Mouse (Mus musculus): ENCODE measurements around the gene Slc1a2.

Gene Slc1a2

DNA sequence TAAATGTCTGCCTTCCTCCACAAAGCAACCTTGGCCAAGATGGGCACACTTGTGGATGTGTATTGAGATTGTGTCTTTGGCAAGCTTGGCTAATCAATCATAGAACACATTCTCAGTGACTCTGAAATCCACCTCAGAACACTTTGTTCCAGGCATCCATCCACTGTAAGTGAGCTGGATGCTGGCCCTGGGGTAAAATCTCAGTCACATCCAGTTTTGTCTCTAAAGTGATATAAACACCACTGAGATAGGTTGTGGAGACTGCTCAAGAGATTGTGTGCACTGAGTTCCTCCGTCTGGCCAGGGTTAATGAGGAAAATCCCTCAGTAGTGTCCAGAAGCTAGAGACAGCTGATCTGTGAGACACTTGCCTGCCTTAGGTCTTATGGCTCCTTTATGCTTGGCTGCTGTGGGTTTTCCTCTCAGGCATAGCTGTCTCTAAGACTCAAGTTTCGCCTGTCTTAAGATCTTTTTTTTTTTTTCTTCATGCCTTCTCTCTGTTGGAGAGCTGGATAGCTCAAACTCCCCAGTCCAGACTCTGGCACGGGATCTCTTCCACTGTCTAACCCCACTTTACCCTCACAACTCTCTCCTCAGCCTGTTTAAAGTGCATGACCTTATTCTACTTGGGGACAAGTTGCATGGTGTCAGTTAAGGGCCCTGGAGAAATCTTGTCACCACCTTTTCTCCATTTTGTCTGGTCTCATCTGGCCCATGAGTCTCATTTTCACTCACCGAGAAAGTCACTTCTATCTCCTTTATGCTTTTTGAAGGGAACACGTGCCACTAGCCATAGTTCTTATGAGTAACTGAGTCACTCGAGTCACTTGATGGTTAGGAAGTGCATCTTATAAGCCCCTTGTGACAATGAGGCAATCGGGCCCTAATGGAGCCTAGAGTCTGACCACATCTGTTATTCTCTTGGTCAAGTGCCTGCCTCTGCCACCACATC lies 54.5 kb downstream of the Slc1a2 start:
- intact Hi-C loops (cut with DNase I) = no loop called here

DNA sequence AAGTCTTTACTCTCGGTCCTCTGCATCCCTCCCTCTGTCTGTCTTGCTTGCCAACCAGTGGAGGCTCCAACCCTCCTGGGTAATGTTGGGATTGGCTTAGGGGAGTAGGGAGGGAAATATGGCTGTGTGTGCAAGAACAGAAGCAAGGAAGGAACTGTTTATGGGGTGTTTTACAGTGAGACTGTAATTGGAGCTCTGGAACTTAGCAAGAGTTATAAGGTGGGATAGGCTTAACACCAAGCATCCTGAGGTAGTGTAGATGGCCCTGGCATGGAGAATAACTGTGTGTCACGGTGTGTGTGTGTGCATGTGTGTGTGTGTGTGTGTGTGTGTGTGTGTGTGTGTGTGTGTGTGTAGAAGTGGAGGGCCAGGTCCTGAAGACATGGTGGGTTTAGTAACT lies 55.9 kb downstream of the Slc1a2 start:
- intact Hi-C loops (cut with DNase I) = no loop called here

DNA sequence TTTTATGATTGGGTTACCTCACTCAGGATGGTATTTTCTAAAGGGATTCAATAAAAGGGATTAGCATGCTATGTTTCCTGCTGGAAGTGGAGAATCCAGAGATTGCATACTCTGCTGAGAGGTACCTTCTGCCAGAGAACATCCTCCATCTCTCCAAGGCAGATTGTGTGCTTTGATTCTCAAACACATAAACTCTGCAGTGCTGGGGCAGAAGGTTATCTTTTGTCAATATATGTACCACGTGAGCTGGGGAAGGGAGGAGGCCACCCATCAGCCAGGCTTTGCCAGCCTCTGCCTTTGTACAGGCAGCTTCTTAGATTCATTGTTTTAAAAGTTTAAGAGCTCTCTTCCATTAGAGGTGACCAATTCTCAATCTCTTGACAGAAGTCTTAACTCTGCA lies 57.3 kb downstream of the Slc1a2 start:
- intact Hi-C loops (cut with DNase I) = no loop called here

DNA sequence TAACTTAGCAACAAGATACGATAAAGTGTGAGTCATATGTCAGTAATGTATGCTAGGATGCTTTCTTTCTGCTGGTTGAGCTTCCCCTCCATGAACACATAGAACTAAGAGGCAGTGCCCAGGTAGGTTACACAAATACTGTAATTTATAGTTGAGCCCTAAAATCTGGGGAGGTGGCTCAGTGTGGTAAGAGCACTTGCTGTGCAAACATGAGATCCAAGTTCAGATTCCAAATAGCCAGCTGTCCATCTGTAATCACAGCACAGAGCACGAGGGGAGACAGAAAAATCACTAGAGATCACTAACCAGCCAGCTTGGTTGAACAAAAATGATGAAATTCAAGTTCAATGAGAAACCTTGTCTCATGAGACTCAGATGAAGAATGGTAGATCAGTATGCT lies 63.4 kb downstream of the Slc1a2 start:
- intact Hi-C loops (cut with DNase I) = loop anchor here (5.0 kb wide), 1 partner anchor 240 kb away; no protein-coding TSS in a partner anchor

DNA sequence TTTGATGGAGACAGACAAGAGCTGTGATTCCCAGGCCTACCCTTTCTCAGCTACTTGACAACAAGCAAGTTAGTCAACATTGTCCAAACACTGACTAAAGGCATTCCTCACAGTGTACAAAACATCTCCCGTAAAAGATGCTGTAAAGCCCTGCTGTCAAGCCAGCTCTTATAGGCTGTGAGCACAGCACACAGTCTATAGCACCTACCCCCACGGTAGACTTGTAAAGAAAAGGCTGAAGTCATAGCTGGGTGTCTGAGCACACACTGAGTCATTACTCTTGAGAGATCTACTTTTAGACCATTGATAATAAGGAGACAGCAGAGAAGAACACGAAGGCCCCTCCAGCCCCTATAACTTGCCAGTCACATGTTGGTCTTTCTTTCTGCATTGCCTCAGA lies 66.6 kb downstream of the Slc1a2 start:
- intact Hi-C loops (cut with DNase I) = no loop called here

DNA sequence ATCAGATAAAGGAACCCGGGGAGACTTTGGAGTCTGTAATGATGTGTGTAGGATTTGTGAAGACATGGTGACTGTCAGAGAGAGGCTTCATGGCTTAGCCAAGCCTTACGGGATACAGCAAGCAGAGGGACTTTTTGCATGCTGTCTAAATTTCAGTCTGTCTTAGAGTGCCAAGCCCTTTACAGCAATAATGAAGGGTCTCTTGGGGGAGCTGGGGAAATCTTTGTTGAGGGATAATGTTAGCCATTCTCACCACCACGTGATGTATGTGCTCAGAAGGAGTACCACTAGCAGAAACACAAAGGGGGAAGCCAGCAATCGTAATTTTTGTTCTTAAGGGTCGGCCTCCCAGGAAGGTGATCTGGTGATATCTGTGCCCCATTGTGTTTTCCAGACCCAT lies 71.9 kb downstream of the Slc1a2 start:
- intact Hi-C loops (cut with DNase I) = no loop called here

DNA sequence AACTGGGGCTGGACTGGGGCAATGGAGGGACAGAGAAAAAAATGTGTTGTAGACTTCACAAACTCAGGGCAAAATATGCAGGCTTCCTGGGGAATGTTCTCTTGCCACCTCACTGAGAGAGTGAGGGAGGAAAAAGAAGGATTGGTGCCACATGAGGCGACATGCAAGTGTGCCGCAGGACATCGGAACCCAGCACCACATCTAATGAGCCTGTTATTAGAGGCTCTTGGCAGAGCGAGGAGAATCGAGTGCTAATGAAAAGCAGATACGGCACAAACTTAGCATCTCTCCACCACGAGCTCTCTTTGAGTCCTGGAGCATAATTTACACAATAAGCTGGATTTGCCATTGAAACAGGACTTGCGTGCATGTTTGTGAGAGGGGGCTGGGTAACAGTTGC lies 72.3 kb downstream of the Slc1a2 start:
- intact Hi-C loops (cut with DNase I) = no loop called here

DNA sequence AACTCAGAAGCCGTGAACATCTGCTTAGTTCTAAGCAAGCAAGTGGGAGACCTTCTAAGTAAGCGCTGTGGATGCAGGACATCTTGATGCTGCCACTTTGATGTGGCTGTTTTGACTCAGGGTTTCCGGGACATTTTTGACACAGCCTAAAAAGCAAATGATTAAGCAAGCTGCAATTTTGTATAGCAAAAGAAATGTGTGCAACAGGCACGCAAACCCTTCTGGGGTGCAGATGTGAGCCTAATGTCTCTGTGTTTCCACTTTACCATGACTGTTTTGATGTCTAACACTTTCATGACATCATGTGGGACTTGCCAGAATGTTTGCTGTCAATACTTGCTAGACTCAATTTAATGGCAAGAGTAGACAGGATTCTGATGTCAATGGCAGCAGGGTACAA lies 74.7 kb downstream of the Slc1a2 start:
- intact Hi-C loops (cut with DNase I) = no loop called here

DNA sequence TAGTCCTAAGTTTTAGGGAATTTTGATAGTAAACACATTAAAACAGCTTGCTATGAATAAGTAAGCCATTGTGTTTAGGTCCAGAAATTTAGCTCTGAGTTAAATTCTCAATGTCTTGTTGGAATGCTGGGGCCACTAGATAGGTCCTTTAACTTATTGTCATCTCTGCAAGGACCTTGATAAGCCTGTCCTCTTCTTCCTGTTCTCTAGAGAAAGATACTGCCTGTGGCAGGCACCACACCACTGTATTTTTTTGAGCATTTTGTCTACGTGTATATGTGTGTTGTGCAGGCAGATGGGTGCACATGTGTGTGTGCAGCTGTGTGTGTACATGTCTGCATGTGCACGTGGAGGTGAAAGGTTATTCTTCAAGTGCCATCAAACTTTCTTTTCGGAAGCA lies 75.6 kb downstream of the Slc1a2 start:
- intact Hi-C loops (cut with DNase I) = no loop called here

DNA sequence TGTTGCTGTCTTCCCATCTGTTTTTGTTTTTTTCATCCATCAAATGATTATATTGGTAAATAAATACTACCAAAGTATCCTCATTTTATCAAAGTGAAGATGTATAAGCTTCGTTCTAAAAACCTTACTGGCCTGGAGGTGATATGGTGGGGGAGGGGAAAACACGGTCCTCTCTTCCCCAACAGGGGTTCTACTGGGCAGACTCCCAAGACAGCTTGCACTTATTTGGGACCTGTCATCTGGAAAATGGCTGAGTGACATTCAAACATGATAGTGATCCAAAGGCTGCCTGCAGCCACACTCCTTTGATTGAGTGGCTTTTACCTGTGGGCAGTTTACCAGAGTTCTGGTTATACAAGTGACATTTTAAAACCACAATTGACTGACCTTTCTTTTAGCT lies 76.6 kb downstream of the Slc1a2 start:
- intact Hi-C loops (cut with DNase I) = no loop called here

DNA sequence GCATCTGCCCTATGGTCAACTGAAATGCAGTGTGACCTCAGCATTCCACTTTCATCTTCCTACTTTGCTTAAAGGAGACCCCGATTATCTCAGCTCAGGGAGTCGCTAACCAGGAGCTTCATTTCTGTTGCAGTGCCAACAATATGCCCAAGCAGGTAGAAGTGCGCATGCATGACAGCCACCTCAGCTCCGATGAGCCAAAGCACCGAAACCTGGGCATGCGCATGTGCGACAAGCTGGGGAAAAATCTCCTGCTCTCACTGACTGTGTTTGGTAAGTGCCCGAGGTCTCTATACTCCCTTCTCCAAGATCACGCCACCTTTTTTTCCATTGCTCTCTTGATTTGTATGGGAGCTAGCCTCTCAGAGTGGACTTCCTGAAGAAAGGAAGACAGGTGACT lies 77.4 kb downstream of the Slc1a2 start:
- intact Hi-C loops (cut with DNase I) = no loop called here

DNA sequence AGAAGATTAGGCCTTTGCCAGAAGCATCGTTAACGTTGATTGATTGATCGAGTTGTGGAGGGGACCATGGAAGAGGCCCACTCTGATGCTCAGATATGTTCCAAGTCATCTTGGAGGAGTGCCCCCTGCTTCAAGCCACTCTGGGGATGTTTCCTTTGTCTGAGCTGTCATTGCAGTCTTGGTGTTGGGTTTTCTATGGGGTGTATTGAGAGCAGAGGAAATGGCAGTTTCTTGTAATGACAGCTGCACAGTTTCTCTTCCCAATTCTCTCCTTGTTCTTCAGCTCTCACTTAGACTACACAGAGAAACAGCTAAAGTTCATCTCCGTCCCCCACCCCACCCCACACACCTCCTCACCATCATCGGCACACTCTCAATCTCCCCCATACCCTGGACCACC lies 78.0 kb downstream of the Slc1a2 start:
- intact Hi-C loops (cut with DNase I) = no loop called here

DNA sequence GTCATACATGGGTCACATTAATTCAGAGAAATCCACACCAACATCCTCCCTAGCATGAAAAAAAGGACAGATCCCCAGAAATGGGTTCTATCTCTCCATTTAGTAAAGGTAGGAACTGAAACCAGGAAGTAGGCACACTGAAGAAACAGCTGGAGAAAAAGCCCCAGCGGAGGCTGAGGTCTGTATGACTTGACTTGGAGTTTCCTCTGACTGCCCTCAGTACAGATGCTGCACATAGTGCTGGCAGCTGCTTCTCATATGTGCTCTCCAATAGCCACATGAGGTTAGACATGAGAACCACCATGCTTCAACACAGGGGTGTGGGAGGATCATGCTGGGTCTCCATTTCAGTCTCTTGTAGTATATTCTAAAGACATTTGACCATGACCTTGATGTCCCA lies 80.4 kb downstream of the Slc1a2 start:
- intact Hi-C loops (cut with DNase I) = no loop called here

DNA sequence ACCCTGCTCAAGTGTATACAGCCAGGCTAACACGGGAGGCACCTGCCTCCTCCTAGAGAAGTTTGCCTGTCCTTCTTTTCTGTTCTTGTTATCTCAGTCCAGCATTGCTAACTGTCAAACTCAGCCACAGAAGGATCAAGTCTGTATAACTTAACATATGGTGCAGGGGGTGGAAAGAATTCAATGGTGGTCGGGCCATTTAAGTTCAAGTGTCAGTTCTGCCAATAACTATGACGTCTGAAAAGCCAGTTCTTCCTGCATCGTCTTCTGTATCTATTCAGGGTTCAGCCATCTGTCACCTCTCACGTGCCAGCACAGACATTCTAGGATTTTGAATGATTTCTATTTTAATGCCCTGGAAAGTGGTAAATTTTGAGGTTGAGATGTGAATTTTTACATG lies 84.2 kb downstream of the Slc1a2 start:
- intact Hi-C loops (cut with DNase I) = loop anchor here (5.0 kb wide), 1 partner anchor 280 kb away; no protein-coding TSS in a partner anchor

DNA sequence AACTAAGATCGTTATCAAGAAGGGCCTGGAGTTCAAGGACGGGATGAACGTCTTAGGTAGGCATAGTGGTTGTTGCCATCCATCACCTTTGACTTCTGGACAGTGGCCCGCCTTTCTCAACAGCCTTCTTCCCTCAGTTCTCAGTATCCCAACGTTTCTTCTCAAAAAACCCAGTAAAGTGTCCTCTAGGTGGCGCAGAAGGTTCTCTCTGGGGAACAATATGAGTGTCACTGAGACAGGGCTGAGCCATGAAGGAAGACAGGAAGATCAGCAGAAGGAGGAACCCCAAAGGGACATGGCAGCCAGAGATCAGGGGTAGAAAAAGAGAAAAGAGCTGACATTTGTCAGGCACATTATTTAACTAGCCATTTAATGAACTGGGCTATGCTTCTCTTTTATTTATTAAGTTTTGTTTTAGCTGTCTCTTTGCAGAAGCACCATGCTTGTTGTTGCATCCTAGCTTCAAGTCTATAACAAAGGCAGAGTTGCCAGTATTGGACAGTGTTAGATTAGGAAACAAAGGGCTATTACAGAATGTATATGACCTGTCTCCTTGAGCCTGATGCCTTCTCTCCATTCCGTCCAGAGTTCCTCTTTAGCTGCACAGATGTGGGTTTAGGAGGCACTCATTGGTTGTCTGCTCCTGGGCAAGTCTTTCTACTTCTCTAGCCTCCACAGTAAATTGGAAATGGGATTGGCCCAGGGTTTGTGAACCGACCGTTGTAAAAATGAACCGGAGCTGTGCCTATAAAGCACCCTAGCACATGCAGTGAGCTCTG lies 85.6 kb downstream of the Slc1a2 start:
- intact Hi-C loops (cut with DNase I) = loop anchor here (1.0 to 5.0 kb wide), 2 partner anchors 60 to 278 kb away; no protein-coding TSS in a partner anchor

DNA sequence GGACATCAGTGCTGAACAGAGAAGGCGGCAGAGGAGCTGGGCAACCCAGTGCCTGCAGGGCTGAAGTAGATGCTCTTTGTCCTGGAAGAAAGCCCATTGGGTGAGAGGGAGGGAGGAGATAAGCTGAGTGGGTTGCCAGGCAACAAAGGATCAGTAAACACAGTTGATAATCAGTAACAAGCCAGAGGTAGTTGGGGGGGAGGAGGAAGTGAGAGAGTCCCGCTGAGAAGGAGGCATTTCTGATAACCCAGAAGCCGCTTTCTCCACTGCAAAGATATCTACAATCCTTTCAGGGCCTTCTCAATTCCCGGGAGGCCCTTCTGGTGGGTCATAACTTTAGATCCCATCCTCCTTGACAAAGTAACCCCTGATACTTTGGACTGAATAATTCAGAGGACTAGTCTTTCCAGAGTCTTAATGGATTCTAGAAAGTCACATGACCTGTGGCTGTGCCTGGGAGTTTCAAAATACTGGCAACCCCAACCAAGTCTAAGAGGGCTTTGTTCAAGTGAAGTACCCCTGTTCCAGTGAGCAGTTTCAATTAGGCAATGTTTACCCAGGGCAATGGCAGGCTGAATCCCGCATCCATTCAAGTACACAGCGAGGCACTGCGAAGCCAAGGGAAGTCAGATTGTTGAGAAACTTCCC lies 86.9 kb downstream of the Slc1a2 start:
- intact Hi-C loops (cut with DNase I) = no loop called here

DNA sequence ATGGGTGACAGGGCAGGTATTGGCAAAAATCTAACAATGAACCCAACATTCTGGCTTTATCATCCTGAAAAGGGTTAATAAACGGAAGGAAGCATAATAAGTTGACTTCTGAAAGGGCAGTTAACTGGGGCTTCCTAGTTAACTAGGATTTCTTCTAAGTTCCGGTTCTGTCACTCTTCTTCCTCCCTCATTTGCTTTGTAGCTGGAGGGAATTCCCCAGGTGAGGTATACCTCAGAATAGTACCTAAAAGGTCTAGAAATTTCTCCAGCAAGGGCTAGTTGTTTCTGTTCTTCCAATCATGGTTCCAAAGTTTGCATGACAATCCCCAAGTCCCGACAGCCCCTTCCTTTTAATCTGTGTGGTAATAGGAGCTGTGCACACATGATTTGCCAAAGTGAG lies 89.3 kb downstream of the Slc1a2 start:
- intact Hi-C loops (cut with DNase I) = no loop called here

DNA sequence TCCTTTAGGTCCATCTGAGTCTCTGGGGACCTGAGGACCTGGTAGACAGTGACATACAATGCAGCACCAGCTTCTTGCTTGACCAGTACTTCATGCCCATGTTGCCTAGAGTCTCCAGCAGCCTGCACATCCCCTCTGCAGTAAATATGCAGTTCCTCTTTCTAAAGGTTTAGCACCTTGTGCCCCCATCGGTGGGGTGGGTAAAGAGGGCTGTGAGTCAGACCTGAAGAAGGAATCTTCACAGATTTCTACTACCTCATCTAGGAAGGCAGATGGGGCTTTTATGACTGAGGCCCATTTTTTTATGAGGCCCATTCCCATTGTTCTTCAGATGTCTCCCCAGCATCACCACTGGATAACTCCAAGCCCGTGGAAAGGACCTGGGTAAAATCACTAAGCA lies 91.5 kb downstream of the Slc1a2 start:
- intact Hi-C loops (cut with DNase I) = loop anchor here (5.0 kb wide), 1 partner anchor 37 kb away; no protein-coding TSS in a partner anchor

DNA sequence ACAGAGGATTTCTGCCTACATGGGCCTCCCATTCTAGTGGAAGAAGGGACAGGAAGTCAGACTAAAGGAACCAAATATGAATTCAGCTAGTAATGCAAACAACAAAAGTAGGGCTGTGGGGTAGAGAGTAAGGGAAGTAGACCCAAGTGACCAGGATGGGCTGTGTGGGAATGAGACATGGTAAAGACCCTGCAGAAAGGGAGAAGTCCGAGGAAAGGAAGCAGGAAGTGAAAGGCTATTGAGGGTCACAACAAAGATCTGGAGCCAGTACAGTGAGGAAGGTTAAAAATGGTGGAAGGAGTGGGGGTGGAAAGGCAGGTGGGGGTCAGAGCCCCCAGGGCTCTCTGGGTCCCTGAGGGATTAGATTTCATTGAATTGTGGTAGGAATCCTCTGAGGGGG lies 93.4 kb downstream of the Slc1a2 start:
- intact Hi-C loops (cut with DNase I) = loop anchor here (5.0 kb wide), 1 partner anchor 35 kb away; no protein-coding TSS in a partner anchor

DNA sequence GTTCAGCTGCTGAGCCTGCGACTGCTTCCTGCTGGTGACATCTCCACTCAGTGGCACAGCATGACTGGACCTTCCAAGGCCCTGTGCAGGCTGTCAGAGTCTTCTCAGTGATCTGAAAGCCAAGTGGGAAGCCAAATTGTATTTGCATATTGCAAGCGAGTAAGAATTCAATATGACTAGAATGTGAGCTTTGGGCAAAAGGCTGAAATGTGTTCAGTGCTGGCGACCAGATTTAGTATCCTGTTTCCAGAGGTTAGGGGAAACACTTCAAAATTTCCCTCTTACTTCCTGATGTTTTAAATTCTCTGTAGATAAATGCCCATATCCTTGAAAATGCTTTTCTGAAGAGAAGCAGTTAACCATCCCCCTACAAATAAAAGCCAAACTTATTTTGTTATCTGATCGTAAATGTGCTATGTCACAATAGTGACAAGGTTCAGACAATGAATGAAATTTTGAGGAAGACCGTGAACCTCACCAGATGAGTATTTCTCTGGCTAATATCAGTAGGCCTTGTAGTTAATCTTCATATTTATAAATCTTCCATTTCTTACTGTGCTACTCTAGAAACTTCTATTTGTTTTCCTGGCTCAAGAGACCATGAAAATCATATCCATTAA lies 98.9 kb downstream of the Slc1a2 start:
- intact Hi-C loops (cut with DNase I) = no loop called here

DNA sequence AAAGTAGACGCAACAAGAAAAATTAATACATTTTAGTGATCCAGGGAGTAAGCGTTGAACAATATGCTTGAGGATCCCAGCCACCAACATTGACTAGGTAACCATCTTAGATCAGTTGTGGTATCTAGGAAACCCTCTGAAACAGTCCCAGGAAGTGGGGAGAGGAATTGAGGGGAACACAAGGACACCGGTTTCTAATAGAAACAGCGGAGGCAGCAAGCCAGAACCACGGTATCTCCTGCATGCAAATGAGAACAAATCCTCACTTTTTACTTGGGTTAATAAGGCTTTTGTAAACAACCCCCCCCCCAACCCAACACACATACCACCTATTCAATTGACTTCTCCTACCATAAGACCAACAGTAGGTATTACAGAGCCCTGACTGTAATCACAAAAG lies 101.0 kb downstream of the Slc1a2 start:
- intact Hi-C loops (cut with DNase I) = no loop called here
